Mouse (Mus musculus) hindbrain, embryonic 14.5 days (tissue): ENCODE results near the gene St6galnac4. TPM values are rescaled to one million over a fixed set of nuclear protein-coding genes. Genes with fewer than 3 reads are reported as not detected.

ENCODE experiments used
- ATAC-seq: fragments of 200-750 bp; cut with Nextera tagmentation; 2 replicates; pipeline ENCODE4 v1.8.0; 2017; ENCODE audit warnings: moderate number of reproducible peaks, mild to moderate bottlenecking, moderate TSS enrichment, moderate library complexity; ENCODE audit not compliant: low FRiP score
- DNase-seq: peaks from one replicate; pipeline ENCODE4 v3.0.0-alpha.2; 2015; ENCODE audit warnings: low spot score
- H3K27ac ChIP-seq: fragments of 300-500 bp; sonication (generic); 2 replicates; pipeline ENCODE4 v1.5.1; 2014; ENCODE audit warnings: mild to moderate bottlenecking, moderate library complexity
- H3K27me3 ChIP-seq: fragments of 300-500 bp; sonication (generic); 2 replicates; pipeline ENCODE4 v1.6.1; 2014; ENCODE audit warnings: mild to moderate bottlenecking, low read length, mixed read lengths; ENCODE audit not compliant: control insufficient read depth, insufficient read depth
- H3K36me3 ChIP-seq: fragments of 300-500 bp; sonication (generic); replicated peaks from 2 replicates; pipeline ENCODE4 v1.6.1; 2014; ENCODE audit not compliant: control insufficient read depth, insufficient read depth
- H3K4me1 ChIP-seq: fragments of 300-500 bp; sonication (generic); replicated peaks from 2 replicates; pipeline ENCODE4 v1.6.1; 2014; ENCODE audit warnings: antibody characterized with exemption, low read length, mixed read lengths; ENCODE audit not compliant: control insufficient read depth, insufficient read depth
- H3K4me2 ChIP-seq: fragments of 300-500 bp; sonication (generic); replicated peaks from 2 replicates; pipeline ENCODE4 v1.6.1; 2014; ENCODE audit warnings: mild to moderate bottlenecking, moderate library complexity
- H3K4me3 ChIP-seq: fragments of 300-500 bp; sonication (generic); replicated peaks from 2 replicates; pipeline ENCODE4 v1.5.1; 2014; ENCODE audit warnings: mild to moderate bottlenecking, low read length
- H3K9ac ChIP-seq: fragments of 300-500 bp; sonication (generic); 2 replicates; pipeline ENCODE4 v1.6.1; 2014
- H3K9me3 ChIP-seq: fragments of 300-500 bp; sonication (generic); 2 replicates; pipeline ENCODE4 v1.6.1; 2016; ENCODE audit warnings: low read length; ENCODE audit not compliant: control insufficient read depth
- WGBS: fragments of 180-500 bp; shearing (Covaris S2); extraction: QIAGEN DNeasy Blood & Tissue Kit; methylation state at CpG from one replicate; pipeline ENCODE4 v1.1.7; 2014; 5-methylcytosine and 5-hydroxymethylcytosine counted together
- polyA plus RNA-seq: library from polyadenylated mRNA; unstranded; fragments of >200 nt; fragmentation: Nextera tagmentation; extraction: Ambion mirVana; gene quantifications from 2 replicates; pipeline ENCODE4 v1.2.1, GENCODE M21; 2014

The St6galnac4 gene
- polyA plus RNA-seq, 1 experiment from 2014 or later: 32.3 TPM

GRCm38 (mm10) chr2:32547380-32547779, 39.5 kb upstream of the St6galnac4 start:
- H3K27ac ChIP-seq: no peak overlapping the region
- H3K27me3 ChIP-seq: no peaks in the 10 kb centered on the region
- no peaks in the 10 kb centered on the region; the same call in 1 of the 2 replicates for H3K4me1 ChIP-seq
- H3K4me2 ChIP-seq: no peak overlapping the region
- H3K36me3 ChIP-seq: no peaks in the 10 kb centered on the region; the same call in 1 of the 2 replicates
- ATAC-seq (no peak), DNase-seq (no peak)
- H3K4me3 ChIP-seq: no peak overlapping the region
- H3K9me3 ChIP-seq: no peaks in the 10 kb centered on the region
- WGBS: 90% methylated on average over 5 of the region's 5 CpGs
- H3K9ac ChIP-seq: no peak overlapping the region

GRCm38 (mm10) chr2:32547964-32548739, 38.7 kb upstream of the St6galnac4 start:
- ATAC-seq (no peak), DNase-seq (no peak)
- no peak overlapping the region for H3K4me3 ChIP-seq
- no peaks in the 10 kb centered on the region; the same call in 1 of the 2 replicates for H3K36me3 ChIP-seq
- H3K27ac ChIP-seq: no peak overlapping the region
- 92% methylated on average over 7 of the region's 7 CpGs for WGBS
- H3K4me2 ChIP-seq: no peak overlapping the region
- H3K9ac ChIP-seq: no peak overlapping the region
- no peaks in the 10 kb centered on the region for H3K9me3 ChIP-seq
- no peaks in the 10 kb centered on the region; the same call in 1 of the 2 replicates for H3K4me1 ChIP-seq
- no peaks in the 10 kb centered on the region for H3K27me3 ChIP-seq

GRCm38 (mm10) chr2:32549171-32549570, 37.7 kb upstream of the St6galnac4 start:
- DNase-seq: no peak
- no peaks in the 10 kb centered on the region for H3K36me3 ChIP-seq
- H3K4me2 ChIP-seq: no peak overlapping the region
- no peak overlapping the region for H3K9ac ChIP-seq
- no peaks in the 10 kb centered on the region; the same call in 1 of the 2 replicates for H3K4me1 ChIP-seq
- H3K27me3 ChIP-seq: no peaks in the 10 kb centered on the region
- no peaks in the 10 kb centered on the region for H3K9me3 ChIP-seq
- ATAC-seq: no peak
- 95% methylated on average over 9 of the region's 9 CpGs for WGBS
- H3K27ac ChIP-seq: no peak overlapping the region
- H3K4me3 ChIP-seq: no peak overlapping the region

GRCm38 (mm10) chr2:32549764-32550163, 37.1 kb upstream of the St6galnac4 start:
- WGBS: 74% methylated on average over 6 of the region's 6 CpGs
- no peak overlapping the region for H3K4me3 ChIP-seq
- H3K4me1 ChIP-seq: no peaks in the 10 kb centered on the region; the same call in 1 of the 2 replicates
- no peaks in the 10 kb centered on the region for H3K9me3 ChIP-seq
- no peak overlapping the region for H3K9ac ChIP-seq
- H3K27ac ChIP-seq: no peak overlapping the region
- ATAC-seq (no peak), DNase-seq (no peak)
- H3K36me3 ChIP-seq: no peaks in the 10 kb centered on the region
- H3K27me3 ChIP-seq: no peaks in the 10 kb centered on the region
- H3K4me2 ChIP-seq: no peak overlapping the region

GRCm38 (mm10) chr2:32551236-32551635, 35.7 kb upstream of the St6galnac4 start:
- ATAC-seq (no peak), DNase-seq (no peak)
- Histone ChIP-seq H3K9ac (no peak overlapping the region), H3K4me2 (no peak overlapping the region), H3K9me3 (no peaks in the 10 kb centered on the region), H3K4me3 (no peak overlapping the region), H3K27ac (no peak overlapping the region), H3K27me3 (no peaks in the 10 kb centered on the region), H3K36me3 (no peaks in the 10 kb centered on the region), H3K4me1 (peaks cover 10% of the 10 kb centered on the region)
- 86% methylated on average over 5 of the region's 5 CpGs for WGBS

- Histone ChIP-seq H3K27me3 (no peaks in the 10 kb centered on the region), H3K4me2 (no peak overlapping the region), H3K36me3 (no peaks in the 10 kb centered on the region), H3K4me3 (no peak overlapping the region), H3K9ac (no peak overlapping the region), H3K4me1 (peaks cover 19% of the 10 kb centered on the region), H3K9me3 (no peaks in the 10 kb centered on the region), H3K27ac (no peak overlapping the region)
- 80% methylated on average over 7 of the region's 7 CpGs for WGBS
- ATAC-seq (no peak), DNase-seq (no peak)
Measured at GRCm38 (mm10) chr2:32553592-32554148, 33.2 kb upstream of the St6galnac4 start.

- Histone ChIP-seq H3K4me1 (peaks cover 34% of the 10 kb centered on the region), H3K27me3 (no peaks in the 10 kb centered on the region), H3K36me3 (peaks cover 7% of the 10 kb centered on the region; the same call in 1 of the 2 replicates), H3K27ac (0 out of 2 replicates have a peak overlapping the region, but pooled peaks have one; percentile 1), H3K4me3 (no peak overlapping the region), H3K4me2 (no peak overlapping the region), H3K9ac (no peak overlapping the region), H3K9me3 (no peaks in the 10 kb centered on the region)
- WGBS: 32% methylated on average over 4 of the region's 4 CpGs
- DNase-seq (no peak), ATAC-seq (no peak)
Measured at GRCm38 (mm10) chr2:32555484-32555883, 31.4 kb upstream of the St6galnac4 start.

- peaks cover 34% of the 10 kb centered on the region for H3K4me1 ChIP-seq
Measured at GRCm38 (mm10) chr2:32556019-32556418, 30.9 kb upstream of the St6galnac4 start.

GRCm38 (mm10) chr2:32559570-32559969, 27.3 kb upstream of the St6galnac4 start:
- 4% methylated on average over 5 of the region's 5 CpGs for WGBS

More at GRCm38 (mm10) chr2:32556019-32556418, 30.9 kb upstream of the St6galnac4 start:
- 67% methylated on average over 7 of the region's 7 CpGs for WGBS
- Histone ChIP-seq H3K4me2 (no peak overlapping the region), H3K9me3 (no peaks in the 10 kb centered on the region), H3K36me3 (peaks cover 7% of the 10 kb centered on the region; the same call in 1 of the 2 replicates), H3K27me3 (no peaks in the 10 kb centered on the region), H3K4me3 (no peak overlapping the region), H3K27ac (0 out of 2 replicates have a peak overlapping the region, but pooled peaks have one; percentile 1), H3K9ac (peak overlapping the region; percentile 28; the same call in 1 of the 2 replicates)
- DNase-seq (no peak), ATAC-seq (no peak)

More at GRCm38 (mm10) chr2:32559570-32559969, 27.3 kb upstream of the St6galnac4 start:
- no peaks in the 10 kb centered on the region for H3K9me3 ChIP-seq
- H3K27ac ChIP-seq: peak overlapping the region; percentile 80
- ATAC-seq: peak; percentile 82; the same call in 1 of the 2 replicates
- no peak overlapping the region for H3K4me3 ChIP-seq
- peaks cover 25% of the 10 kb centered on the region for H3K36me3 ChIP-seq
- H3K4me1 ChIP-seq: peaks cover 34% of the 10 kb centered on the region
- no peak for DNase-seq
- no peaks in the 10 kb centered on the region for H3K27me3 ChIP-seq
- H3K4me2 ChIP-seq: peak overlapping the region; percentile 17
- peak overlapping the region; percentile 36; the same call in 1 of the 2 replicates for H3K9ac ChIP-seq
